Mouse (Mus musculus): ENCODE measurements around the gene Gm21731. TPM values are rescaled to one million over a fixed set of nuclear protein-coding genes. Genes with fewer than 3 reads are reported as not detected.
"Not testable (repeated sequence)": the region's sequence is repeated elsewhere in the genome, so short reads cannot be mapped to it uniquely, and the experiment has no call there.

Gene Gm21731
- not detected for total RNA-seq (2021)
- long read RNA-seq, experiment 1 = 0 reads
- long read RNA-seq, experiment 2 = 0 reads

- not testable (repeated sequence) for DNase-seq
Observed at GRCm38 (mm10) chr13:120238811-120239210, at the start of gene Gm21731. Gene Gm21731, plus strand, starts transcription at chr13:120239111.

GRCm38 (mm10) chr13:120196189-120196821 is 42.6 kb upstream of the Gm21731 start:
- not testable (repeated sequence) for DNase-seq

- not testable (repeated sequence) for DNase-seq
Observed at GRCm38 (mm10) chr13:120215847-120216246, 23.1 kb upstream of the Gm21731 start, which contains the start of gene Gm21762. Gene Gm21762, minus strand, starts transcription at chr13:120215947.

GRCm38 (mm10) chr13:120220922-120221321 is 18.0 kb upstream of the Gm21731 start:
- not testable (repeated sequence) for DNase-seq

- not testable (repeated sequence) for DNase-seq
Observed at GRCm38 (mm10) chr13:120223012-120223659, 15.8 kb upstream of the Gm21731 start.

- DNase-seq = not testable (repeated sequence)
Observed at GRCm38 (mm10) chr13:120231798-120232197, 7.1 kb upstream of the Gm21731 start.

- not testable (repeated sequence) for DNase-seq
Observed at GRCm38 (mm10) chr13:120232447-120233049, 6.4 kb upstream of the Gm21731 start.

GRCm38 (mm10) chr13:120251208-120251924 is 12.5 kb downstream of the Gm21731 start:
- DNase-seq = not testable (repeated sequence)

- DNase-seq = not testable (repeated sequence)
Observed at GRCm38 (mm10) chr13:120258817-120259658, 20.1 kb downstream of the Gm21731 start.

GRCm38 (mm10) chr13:120259718-120260117 is 20.8 kb downstream of the Gm21731 start:
- DNase-seq = not testable (repeated sequence)

- not testable (repeated sequence) for DNase-seq
Observed at GRCm38 (mm10) chr13:120262870-120263269, 24.0 kb downstream of the Gm21731 start, which contains the start of gene AF067061. Gene AF067061, plus strand, starts transcription at chr13:120263114.

GRCm38 (mm10) chr13:120277837-120278236 is 38.9 kb downstream of the Gm21731 start:
- not testable (repeated sequence) for DNase-seq

GRCm38 (mm10) chr13:120278784-120279183 is 39.9 kb downstream of the Gm21731 start:
- DNase-seq = no peak

Other genes starting within 250 kb of the Gm21731 start
- not detected for gene Gm36079, start 212.1 kb upstream of the Gm21731 start, total RNA-seq (2021)
- under 1 TPM; 0.36 to 0.45 TPM for gene Gm21188, start 186.9 kb upstream of the Gm21731 start, total RNA-seq (2021)
- not detected for gene Gm20767, start 98.9 kb upstream of the Gm21731 start, total RNA-seq (2021)
- gene Gm21818, start 66.7 kb upstream of the Gm21731 start, total RNA-seq (2021) = not detected
- gene Gm21762, start 23.2 kb upstream of the Gm21731 start, total RNA-seq (2021) = not detected
- gene AF067061, start 24.0 kb downstream of the Gm21731 start, total RNA-seq (2021) = not detected
- gene BC147527, start 61.3 kb downstream of the Gm21731 start, total RNA-seq (2021) = under 1 TPM in 1 of 2 experiments, not detected in 1; 0.21 TPM
- not detected for gene Tcstv3, start 77.8 kb downstream of the Gm21731 start, total RNA-seq (2021)